Mouse (Mus musculus) forebrain, embryonic 14.5 days (tissue): ENCODE data around the gene Ddah1. TPM values are rescaled to one million over a fixed set of nuclear protein-coding genes. Genes with fewer than 3 reads are reported as not detected.

ENCODE experiments used
- ATAC-seq: fragments of 200-750 bp; cut with Nextera tagmentation; 2 replicates; pipeline ENCODE4 v1.8.0; 2017; ENCODE audit warnings: mild to moderate bottlenecking, moderate library complexity
- DNase-seq: peaks from one replicate; pipeline ENCODE4 v3.0.0-alpha.2; 2015; ENCODE audit warnings: low spot score
- H3K27ac ChIP-seq: fragments of 300-500 bp; sonication (generic); 2 replicates; pipeline ENCODE4 v1.5.1; 2014; ENCODE audit warnings: low read depth, mild to moderate bottlenecking, control low read depth, low read length, moderate library complexity
- H3K27me3 ChIP-seq: fragments of 300-500 bp; sonication (generic); replicated peaks from 2 replicates; pipeline ENCODE4 v1.6.1; 2014; ENCODE audit warnings: low read length, control low read depth, mixed read lengths; ENCODE audit not compliant: control insufficient read depth, insufficient read depth
- H3K36me3 ChIP-seq: fragments of 300-500 bp; sonication (generic); 2 replicates; pipeline ENCODE4 v1.6.1; 2014; ENCODE audit warnings: low read length, control low read depth; ENCODE audit not compliant: control insufficient read depth, insufficient read depth
- H3K4me1 ChIP-seq: fragments of 300-500 bp; sonication (generic); 2 replicates; pipeline ENCODE4 v1.6.1; 2014; ENCODE audit warnings: antibody characterized with exemption, low read length, control low read depth; ENCODE audit not compliant: control insufficient read depth, insufficient read depth
- H3K4me2 ChIP-seq: fragments of 300-500 bp; sonication (generic); 2 replicates; pipeline ENCODE4 v1.6.1; 2014; ENCODE audit warnings: mild to moderate bottlenecking, control low read depth, low read length
- H3K4me3 ChIP-seq: fragments of 300-500 bp; sonication (generic); 2 replicates; pipeline ENCODE4 v1.5.1; 2014; ENCODE audit warnings: low read depth, low read length, control low read depth
- H3K9ac ChIP-seq: fragments of 300-500 bp; sonication (generic); 2 replicates; pipeline ENCODE4 v1.6.1; 2014; ENCODE audit warnings: mild to moderate bottlenecking, low read length, control low read depth, moderate library complexity
- H3K9me3 ChIP-seq: fragments of 300-500 bp; sonication (generic); replicated peaks from 2 replicates; pipeline ENCODE4 v1.6.1; 2016; ENCODE audit warnings: low read length, control low read depth, mixed read lengths; ENCODE audit not compliant: control insufficient read depth
- WGBS: fragments of 180-500 bp; shearing (Covaris S2); extraction: QIAGEN DNeasy Blood & Tissue Kit; methylation state at CpG from one replicate; pipeline ENCODE4 v1.1.7; 2014; 5-methylcytosine and 5-hydroxymethylcytosine counted together
- polyA plus RNA-seq: library from polyadenylated mRNA; unstranded; fragments of >200 nt; fragmentation: Nextera tagmentation; extraction: Ambion mirVana; gene quantifications from 2 replicates; pipeline ENCODE4 v1.2.1, GENCODE M21; 2014

Ddah1 gene
- polyA plus RNA-seq, 1 experiment from 2014 or later, result 147 TPM

DNA sequence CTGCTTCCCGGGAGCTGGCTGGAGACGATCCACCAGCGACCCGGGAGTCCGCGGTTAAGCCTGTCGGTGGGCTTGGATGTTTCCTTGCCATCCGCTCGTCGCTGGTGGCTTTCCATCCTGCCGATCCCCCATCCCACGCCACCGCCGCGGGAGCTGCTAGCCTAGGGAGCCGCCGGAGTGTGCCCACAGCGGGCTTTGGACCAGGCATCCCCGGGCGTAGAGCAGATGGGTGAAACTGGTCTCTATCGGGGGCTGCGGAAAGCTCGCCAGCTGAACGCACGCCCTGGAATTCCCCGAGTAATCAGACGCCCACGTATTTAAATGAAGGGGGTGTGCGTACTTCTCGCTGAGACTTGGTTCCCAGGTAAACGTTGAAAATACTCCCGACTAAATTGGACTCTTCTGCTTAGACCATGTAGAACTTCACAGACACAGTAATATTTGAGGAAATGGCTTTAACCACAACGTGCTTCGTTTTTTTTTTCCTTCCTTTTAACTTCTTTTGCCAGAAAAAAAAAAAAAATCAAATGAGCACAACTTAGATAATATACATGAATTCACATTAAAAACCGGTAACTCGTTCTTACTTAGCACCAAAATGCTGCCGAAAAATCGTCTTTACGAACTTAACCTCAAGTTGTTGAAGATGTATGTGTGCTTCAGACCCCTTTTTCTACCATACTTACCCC, 166.3 kb downstream of the Ddah1 start:
- Histone ChIP-seq H3K27me3 (no peaks in the 10 kb centered on the region), H3K4me3 (peak overlapping the region; percentile 80), H3K9ac (peak overlapping the region; percentile 82), H3K36me3 (peaks cover 6% of the 10 kb centered on the region), H3K9me3 (no peaks in the 10 kb centered on the region), H3K4me1 (peaks cover 9% of the 10 kb centered on the region), H3K4me2 (peak overlapping the region; percentile 74), H3K27ac (peak overlapping the region; percentile 90)
- WGBS, result 5% methylated on average over 39 of the region's 39 CpGs
- ATAC-seq (peak; percentile 17), DNase-seq (peak; percentile 56)

GRCm38 (mm10) chr3:145925506-145925905, 167.0 kb downstream of the Ddah1 start:
- Histone ChIP-seq H3K27me3 (no peaks in the 10 kb centered on the region), H3K4me1 (peaks cover 9% of the 10 kb centered on the region), H3K36me3 (peaks cover 8% of the 10 kb centered on the region), H3K9me3 (no peaks in the 10 kb centered on the region), H3K4me3 (peak overlapping the region; percentile 80), H3K4me2 (peak overlapping the region; percentile 74), H3K9ac (peak overlapping the region; percentile 82; the same call in 1 of the 2 replicates), H3K27ac (no peak overlapping the region)
- WGBS, result 76% methylated on average over 5 of the region's 5 CpGs
- ATAC-seq (no peak), DNase-seq (no peak)

DNA sequence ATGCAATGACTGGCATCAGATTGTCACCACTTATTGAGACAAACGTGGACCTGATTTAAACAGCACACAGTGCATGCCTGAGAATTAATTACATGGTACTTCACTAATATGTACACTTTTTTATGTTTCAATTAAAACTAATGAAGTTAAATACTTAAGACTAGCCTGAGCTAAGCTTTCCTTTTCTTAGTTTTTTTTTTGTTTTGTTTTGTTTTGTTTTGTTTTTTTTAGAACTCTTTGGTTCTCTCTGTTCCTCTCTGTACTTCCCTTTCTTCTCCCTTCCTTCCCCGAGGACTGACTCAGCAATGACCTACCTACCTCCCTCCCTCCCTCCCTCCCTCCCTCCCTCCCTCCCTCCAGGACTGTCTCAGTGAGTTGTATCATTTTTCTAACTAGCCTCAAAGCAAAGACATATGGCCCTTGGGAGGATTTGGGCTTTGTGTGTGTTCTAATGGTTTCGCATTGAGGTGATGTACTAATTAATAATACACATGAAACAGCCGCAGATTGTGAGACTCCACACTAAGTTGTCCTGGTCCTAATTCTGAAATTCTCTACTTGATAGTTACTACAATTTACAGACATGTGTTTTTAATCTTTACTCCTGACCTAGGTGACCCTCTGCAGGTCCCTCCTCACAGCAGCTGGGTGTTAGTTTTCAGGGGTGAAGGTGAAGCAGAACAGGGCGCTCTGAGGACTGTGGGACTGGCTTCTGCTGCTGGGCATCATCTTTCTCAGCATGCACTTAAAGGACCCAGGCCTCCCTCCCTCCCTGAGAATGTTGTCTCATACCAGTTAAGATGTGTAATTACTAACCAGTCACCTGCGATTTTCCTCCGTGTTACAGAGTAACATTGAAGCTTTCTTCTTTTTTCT, 171.3 kb downstream of the Ddah1 start:
- Histone ChIP-seq H3K36me3 (peaks cover 41% of the 10 kb centered on the region), H3K4me3 (no peak overlapping the region), H3K4me2 (no peak overlapping the region), H3K9ac (no peak overlapping the region), H3K9me3 (no peaks in the 10 kb centered on the region), H3K4me1 (peaks cover 9% of the 10 kb centered on the region), H3K27ac (no peak overlapping the region), H3K27me3 (no peaks in the 10 kb centered on the region)
- no peak for DNase-seq
- 82% methylated on average over 7 of the region's 7 CpGs for WGBS
- ATAC-seq, result no peak

GRCm38 (mm10) chr3:145933845-145934244, 175.4 kb downstream of the Ddah1 start:
- Histone ChIP-seq H3K9me3 (no peaks in the 10 kb centered on the region), H3K4me1 (peaks cover 2% of the 10 kb centered on the region; the same call in 1 of the 2 replicates), H3K4me3 (no peak overlapping the region), H3K27ac (no peak overlapping the region), H3K9ac (no peak overlapping the region), H3K27me3 (no peaks in the 10 kb centered on the region), H3K4me2 (no peak overlapping the region), H3K36me3 (peaks cover 36% of the 10 kb centered on the region)
- no peak for ATAC-seq
- WGBS, result 89% methylated on average over 9 of the region's 9 CpGs
- DNase-seq, result no peak

DNA sequence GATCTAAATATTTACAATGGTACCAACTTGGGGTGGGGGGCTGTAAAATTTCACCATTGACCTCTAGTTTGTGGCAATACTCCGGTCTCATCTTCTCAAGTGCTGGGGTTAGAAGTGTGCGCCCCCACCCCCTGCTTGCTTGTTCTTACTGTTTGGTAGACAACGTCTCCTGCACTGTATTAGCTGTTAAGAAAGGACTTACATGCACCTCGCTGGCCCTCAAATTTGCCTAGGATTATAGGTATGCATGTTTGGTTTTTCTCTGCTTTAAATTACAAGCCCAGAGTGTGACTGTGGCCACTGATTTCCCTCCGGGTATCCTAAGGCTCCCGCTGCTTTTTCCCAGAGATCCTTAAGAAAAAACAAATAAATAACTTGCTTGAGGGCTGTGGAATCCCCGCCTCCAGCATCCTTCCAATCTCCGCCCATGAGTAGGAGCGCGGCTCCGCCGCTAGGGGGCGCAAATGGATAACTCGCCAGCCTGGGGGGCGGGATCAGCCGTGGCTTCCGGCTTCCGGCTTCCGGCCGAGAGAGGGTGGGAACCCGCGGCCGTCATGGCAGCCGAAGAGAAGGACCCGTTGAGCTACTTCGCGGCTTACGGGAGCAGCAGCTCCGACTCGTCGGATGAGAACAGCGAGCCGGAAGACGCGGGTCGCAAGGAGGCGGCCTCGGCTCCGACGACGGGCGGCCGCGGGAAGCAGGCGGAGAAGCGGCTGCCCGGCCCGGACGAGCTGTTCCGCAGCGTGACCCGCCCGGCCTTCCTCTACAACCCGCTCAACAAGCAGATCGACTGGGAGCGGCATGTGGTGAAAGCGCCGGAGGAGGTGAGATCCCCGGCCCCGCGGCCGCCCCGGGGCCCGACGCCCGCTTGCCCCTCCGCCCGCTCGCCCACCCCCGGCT, 179.3 kb downstream of the Ddah1 start, which contains the start of gene 2410004B18Rik:
Gene 2410004B18Rik (plus strand): TSS at position 510 of the 900 bp plus-strand sequence.
- Histone ChIP-seq H3K4me3 (peak within 1 kb of the TSS; percentile 98), H3K36me3 (peaks cover 40% of the 10 kb centered on the region), H3K9me3 (no peaks in the 10 kb centered on the region), H3K4me1 (peaks cover 10% of the 10 kb centered on the region), H3K27me3 (no peaks in the 10 kb centered on the region), H3K9ac (peak within 1 kb of the TSS; percentile 93), H3K4me2 (peak within 1 kb of the TSS; percentile 67), H3K27ac (peak within 1 kb of the TSS; percentile 58; the same call in 1 of the 2 replicates)
- 1% methylated on average over 59 of the region's 70 CpGs for WGBS
- ATAC-seq (peak; percentile 97), DNase-seq (peak; percentile 95)

GRCm38 (mm10) chr3:145938405-145939349, 180.2 kb downstream of the Ddah1 start:
- H3K36me3 ChIP-seq, result peaks cover 37% of the 10 kb centered on the region
- peak; percentile 25 for DNase-seq
- 25% methylated on average over 40 of the region's 50 CpGs for whole genome bisulfite sequencing
- H3K4me1 ChIP-seq, result peaks cover 10% of the 10 kb centered on the region
- peak overlapping the region; percentile 58; the same call in 1 of the 2 replicates for H3K27ac ChIP-seq
- peak; percentile 25; the same call in 1 of the 2 replicates for ATAC-seq
- H3K4me2 ChIP-seq, result peak overlapping the region; percentile 67
- no peaks in the 10 kb centered on the region for H3K27me3 ChIP-seq
- no peaks in the 10 kb centered on the region for H3K9me3 ChIP-seq
- H3K4me3 ChIP-seq, result peak overlapping the region; percentile 98
- peak overlapping the region; percentile 93 for H3K9ac ChIP-seq

- Histone ChIP-seq H3K27me3 (no peaks in the 10 kb centered on the region), H3K9ac (peak overlapping the region; percentile 93; the same call in 1 of the 2 replicates), H3K36me3 (peaks cover 42% of the 10 kb centered on the region), H3K27ac (no peak overlapping the region), H3K4me3 (peak overlapping the region; percentile 98; the same call in 1 of the 2 replicates), H3K4me2 (peak overlapping the region; percentile 67), H3K9me3 (no peaks in the 10 kb centered on the region), H3K4me1 (peaks cover 10% of the 10 kb centered on the region)
- WGBS, result 86% methylated on average over 12 of the region's 12 CpGs
- ATAC-seq (no peak), DNase-seq (no peak)
These were observed 180.9 kb downstream of the Ddah1 start for GRCm38 (mm10) chr3:145939402-145939801.
